14 mouse cellular contexts compared by ENCODE assay signal in the genomic region with DNA sequence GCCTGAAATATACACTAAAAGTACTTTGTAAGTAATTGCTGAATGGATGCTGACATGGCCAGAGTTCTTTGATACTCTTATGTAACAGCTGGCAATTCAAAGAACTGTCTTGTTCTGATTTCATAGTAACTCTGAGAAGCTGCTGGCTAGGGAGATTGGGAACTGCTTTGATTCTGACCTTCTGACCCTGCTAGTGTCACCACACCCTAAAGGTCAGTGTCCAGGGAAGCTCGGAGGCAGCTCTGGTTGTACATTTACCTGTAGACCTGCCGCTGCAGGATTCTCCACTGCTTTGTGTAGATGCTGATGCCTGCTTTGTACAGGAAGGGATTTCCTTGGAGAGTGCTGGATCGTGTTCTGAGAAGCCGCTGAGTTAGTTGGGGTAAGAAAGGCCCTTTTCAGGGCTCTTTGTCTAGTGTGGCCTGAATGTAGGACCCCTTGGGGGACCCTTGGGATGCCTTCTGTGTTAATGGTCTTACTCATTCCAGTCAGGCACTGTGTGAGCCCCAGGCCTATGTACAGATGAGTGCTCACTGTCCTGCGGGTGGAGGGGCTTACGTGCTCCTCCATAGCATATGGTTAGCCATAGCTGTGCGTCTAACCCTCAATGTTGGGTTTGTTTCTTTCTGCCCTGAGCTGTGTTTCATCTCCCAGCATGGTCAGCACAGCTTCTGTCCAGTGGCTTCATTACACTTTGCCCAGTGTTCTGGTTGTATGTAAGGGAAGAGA. TPM values are rescaled to one million over a fixed set of nuclear protein-coding genes. Genes with fewer than 3 reads are reported as not detected.
DNase-seq lines count a peak whose midpoint lies in the region; ATAC-seq and TF ChIP-seq lines count a peak whose summit lies in the region.
"Had no signal": no experiment of that assay in that cellular context is flagged by ENCODE, and none has a peak within 500 bp of the region (broad histone marks: within the 10 kb centered on the region; RNA-seq: fewer than 3 reads in every experiment).

No protein-coding gene starts in this region.

- 67% methylated on average over 7 of the region's 7 CpGs for WGBS in kidney, adult 2 months
- 83% methylated on average over 7 of the region's 7 CpGs for WGBS in kidney, embryonic 16.5 days
- 67% methylated on average over 7 of the region's 7 CpGs for WGBS in intestine, embryonic 16.5 days
- 84% methylated on average over 7 of the region's 7 CpGs for WGBS in liver, embryonic 14.5 days (ENCODE audit: insufficient replicate concordance)

- H3K27me3 ChIP-seq in kidney, adult 2 months (replicated peaks; ENCODE audit: control insufficient read depth, insufficient read depth, low read length): no peaks in the 10 kb centered on the region
- no peaks in the 10 kb centered on the region for H3K27me3 ChIP-seq in kidney, embryonic 16.5 days (ENCODE audit: insufficient read depth, low read length)
- no peaks in the 10 kb centered on the region for H3K27me3 ChIP-seq in intestine, embryonic 16.5 days (replicated peaks; ENCODE audit: control insufficient read depth, insufficient read depth, low read length)
- no peaks in the 10 kb centered on the region for H3K27me3 ChIP-seq in liver, embryonic 14.5 days (ENCODE audit: control insufficient read depth, insufficient read depth, low read length)
- H3K27me3 ChIP-seq: embryonic facial prominence, embryonic 15.5 days; neural tube, embryonic 12.5 days had no signal

- TF ChIP-seq CTCF in gastrocnemius, adult 2 months (IDR thresholded peaks at IDR 0.05): no peak
- TF ChIP-seq CTCF in kidney, adult 2 months (conservative IDR thresholded peaks at IDR 0.05; ENCODE audit: insufficient read depth, insufficient read length, low read depth, low read length): no peak
- TF ChIP-seq CTCF in liver, embryonic 14.5 days (IDR thresholded peaks at IDR 0.05; ENCODE audit: low read depth): no peak

- ATAC-seq in kidney, embryonic 16.5 days (ENCODE audit: low FRiP score, low TSS enrichment): no peak
- peak; percentile 38; the same call in 1 of the 2 replicates for ATAC-seq in intestine, embryonic 16.5 days
- ATAC-seq in liver, embryonic 14.5 days (ENCODE audit: insufficient read depth): peak; percentile 57

- H3K9ac ChIP-seq in kidney, embryonic 16.5 days (replicated peaks; ENCODE audit: low read length): no peak overlapping the region
- H3K9ac ChIP-seq in intestine, embryonic 16.5 days (ENCODE audit: low read depth, low read length): no peak overlapping the region
- H3K9ac ChIP-seq in liver, embryonic 14.5 days (replicated peaks): no peak overlapping the region; the same call in 1 of the 2 replicates
- H3K9ac ChIP-seq: embryonic facial prominence, embryonic 15.5 days; neural tube, embryonic 12.5 days had no signal

- H3K9me3 ChIP-seq in kidney, embryonic 16.5 days (ENCODE audit: low read length): no peaks in the 10 kb centered on the region
- no peaks in the 10 kb centered on the region for H3K9me3 ChIP-seq in intestine, embryonic 16.5 days (ENCODE audit: control insufficient read depth, low read length)
- H3K9me3 ChIP-seq in liver, embryonic 14.5 days (ENCODE audit: control insufficient read depth, low read length): no peaks in the 10 kb centered on the region
- H3K9me3 ChIP-seq: embryonic facial prominence, embryonic 15.5 days; midbrain, embryonic 10.5 days; neural tube, embryonic 12.5 days had no signal

- no peak overlapping the region for H3K4me3 ChIP-seq in gastrocnemius, adult 2 months
- no peak overlapping the region for H3K4me3 ChIP-seq in kidney, adult 2 months (ENCODE audit: insufficient read depth, low read depth, low read length)
- H3K4me3 ChIP-seq in kidney, embryonic 16.5 days (ENCODE audit: low read length): no peak overlapping the region
- H3K4me3 ChIP-seq in intestine, embryonic 16.5 days (ENCODE audit: low read length): no peak overlapping the region
- H3K4me3 ChIP-seq in liver, embryonic 14.5 days (ENCODE audit: insufficient read depth in 1 of 2, low read depth in 2 of 2, low read length in 2 of 2): peak overlapping the region; percentile 22 to 51
- H3K4me3 ChIP-seq: embryonic facial prominence, embryonic 15.5 days; midbrain, embryonic 10.5 days; neural tube, embryonic 12.5 days had no signal

- TF ChIP-seq POLR2A in kidney, adult 2 months (IDR thresholded peaks at IDR 0.05; ENCODE audit: low read depth, low read length): no peak

- no peak for DNase-seq in gastrocnemius, adult 2 months
- no peak for DNase-seq in gastrocnemius, postnatal 36 days
- peak; percentile 83 for DNase-seq in kidney, adult 2 months
- DNase-seq in liver, embryonic 14.5 days (ENCODE audit: low read depth in 3 of 3, low spot score in 3 of 3): no peak
- DNase-seq in adrenal gland, adult 18-20 months (ENCODE audit: low spot score in 2 of 2): no peak
- DNase-seq in heart, postnatal 10 days: no peak
- DNase-seq: adrenal gland, postnatal 25 days; cerebellum, adult 11 months; lung, postnatal 10 days had no signal

- peak overlapping the region; percentile 64 for H3K27ac ChIP-seq in gastrocnemius, adult 2 months
- no peak overlapping the region for H3K27ac ChIP-seq in kidney, adult 2 months (ENCODE audit: insufficient read depth, low read depth, low read length)
- H3K27ac ChIP-seq in kidney, embryonic 16.5 days (ENCODE audit: low read length): no peak overlapping the region
- no peak overlapping the region for H3K27ac ChIP-seq in intestine, embryonic 16.5 days (ENCODE audit: low read length)
- H3K27ac ChIP-seq in liver, embryonic 14.5 days: no peak overlapping the region
- H3K27ac ChIP-seq: embryonic facial prominence, embryonic 15.5 days; midbrain, embryonic 10.5 days; neural tube, embryonic 12.5 days had no signal

- intact Hi-C loops in gastrocnemius, adult 2 months (cut with DNase I): loop anchor here (5.0 kb wide), 1 partner anchor 46 kb away; no protein-coding TSS in a partner anchor
- intact Hi-C loops in gastrocnemius, postnatal 36 days (cut with DNase I): no loop called here
- intact Hi-C loops in heart, postnatal 10 days (cut with DNase I): no loop called here

- no peak for TF ChIP-seq EP300 in liver, embryonic 14.5 days (IDR thresholded peaks at IDR 0.05; ENCODE audit: low read depth)

- no peaks in the 10 kb centered on the region for H3K36me3 ChIP-seq in kidney, adult 2 months (ENCODE audit: control insufficient read depth, insufficient read depth, low read length)
- no peaks in the 10 kb centered on the region for H3K36me3 ChIP-seq in kidney, embryonic 16.5 days (ENCODE audit: insufficient read depth, low read length)
- H3K36me3 ChIP-seq in intestine, embryonic 16.5 days (ENCODE audit: control insufficient read depth, insufficient read depth, low read length): no peaks in the 10 kb centered on the region
- H3K36me3 ChIP-seq in liver, embryonic 14.5 days (replicated peaks; ENCODE audit: control insufficient read depth, insufficient read depth, low read depth): no peaks in the 10 kb centered on the region
- H3K36me3 ChIP-seq: embryonic facial prominence, embryonic 15.5 days; midbrain, embryonic 10.5 days; neural tube, embryonic 12.5 days had no signal

- no peak overlapping the region for H3K4me2 ChIP-seq in kidney, embryonic 16.5 days (replicated peaks; ENCODE audit: low read depth, low read length)
- no peak overlapping the region for H3K4me2 ChIP-seq in intestine, embryonic 16.5 days (ENCODE audit: low read depth, low read length)
- H3K4me2 ChIP-seq in liver, embryonic 14.5 days (ENCODE audit: low read depth): peak overlapping the region; percentile 49
- H3K4me2 ChIP-seq: embryonic facial prominence, embryonic 15.5 days; neural tube, embryonic 12.5 days had no signal

- peaks cover 16% of the 10 kb centered on the region for H3K4me1 ChIP-seq in kidney, adult 2 months (ENCODE audit: control insufficient read depth, insufficient read depth, low read length)
- H3K4me1 ChIP-seq in kidney, embryonic 16.5 days (ENCODE audit: insufficient read depth, low read length): peaks cover 32% of the 10 kb centered on the region
- H3K4me1 ChIP-seq in intestine, embryonic 16.5 days (ENCODE audit: control insufficient read depth, insufficient read depth, low read length): peaks cover 10% of the 10 kb centered on the region
- peaks cover 8 to 17% of the 10 kb centered on the region in 2 experiments for H3K4me1 ChIP-seq in liver, embryonic 14.5 days (replicated peaks; ENCODE audit: control insufficient read depth in 2 of 2, insufficient read depth in 2 of 2, low read length in 1 of 2)

RNA-seq across cellular contexts. Expression of a gene that starts 45.0 kb away (rescaled TPM):
- 10 to 100 TPM in 1 of 2 experiments, 1 to 10 TPM in 1; 8.0 to 12.8 TPM for total RNA-seq in gastrocnemius, adult 2 months (2021)
- 10 to 100 TPM in 1 of 2 experiments, 1 to 10 TPM in 1; 9.7 to 10.6 TPM for total RNA-seq in gastrocnemius, postnatal 36 days (2021)
- 4.7 and 5.2 TPM in 2 replicates for polyA plus RNA-seq in kidney, adult 2 months (2012; rRNA removed)
- polyA plus RNA-seq in kidney, embryonic 16.5 days (2015; fragmentation: Nextera tagmentation; extraction: Ambion mirVana): 8.6 and 10.0 TPM in 2 replicates
- 7.6 and 7.7 TPM in 2 replicates for polyA plus RNA-seq in intestine, embryonic 16.5 days (2015; fragmentation: Nextera tagmentation; extraction: Ambion mirVana)
- 6.6 and 10.5 TPM in 2 replicates for polyA plus RNA-seq in liver, embryonic 14.5 days (2012; rRNA removed)
- polyA plus RNA-seq in liver, embryonic 14.5 days (2014; fragmentation: Nextera tagmentation; extraction: Ambion mirVana): 13.3 and 13.7 TPM in 2 replicates
- total RNA-seq in adrenal gland, adult 18-20 months (2021): 10 to 100 TPM; 18.8 to 21.2 TPM
- total RNA-seq in heart, postnatal 10 days (2021): 10 to 100 TPM; 70.7 to 86.4 TPM

Comparison
In these comparisons a context has a peak if more than half of its experiments do, and no peak if none do; other contexts are left out.
1. H3K4me3 ChIP-seq: peak in liver, embryonic 14.5 days (2 of 2); none in gastrocnemius, adult 2 months (single experiment), kidney, adult 2 months (single experiment), kidney, embryonic 16.5 days (single experiment) and intestine, embryonic 16.5 days (single experiment).